Mouse (Mus musculus): ENCODE results near the gene Gm17662.

Gene Gm17662

GRCm38 (mm10) chr4:104887486-104887885, 30.4 kb downstream of the Gm17662 start:
- no peak for DNase-seq (ENCODE audit: low read depth, low spot score)

GRCm38 (mm10) chr4:104888499-104889262, 31.6 kb downstream of the Gm17662 start:
- DNase-seq (ENCODE audit: low read depth, low spot score): no peak

GRCm38 (mm10) chr4:104891708-104892107, 34.6 kb downstream of the Gm17662 start:
- no peak for DNase-seq (ENCODE audit: low read depth, low spot score)

GRCm38 (mm10) chr4:104893588-104893987, 36.5 kb downstream of the Gm17662 start:
- no peak for DNase-seq (ENCODE audit: low read depth, low spot score)

GRCm38 (mm10) chr4:104894004-104894734, 37.0 kb downstream of the Gm17662 start:
- no peak for DNase-seq (ENCODE audit: low read depth, low spot score)

GRCm38 (mm10) chr4:104902836-104903235, 45.7 kb downstream of the Gm17662 start:
- no peak for DNase-seq (ENCODE audit: low read depth, low spot score)

GRCm38 (mm10) chr4:104905049-104905448, 47.9 kb downstream of the Gm17662 start:
- no peak for DNase-seq (ENCODE audit: low read depth, low spot score)
